Comparison of ENCODE assay signal across 9 mouse cellular contexts in the genomic region with DNA sequence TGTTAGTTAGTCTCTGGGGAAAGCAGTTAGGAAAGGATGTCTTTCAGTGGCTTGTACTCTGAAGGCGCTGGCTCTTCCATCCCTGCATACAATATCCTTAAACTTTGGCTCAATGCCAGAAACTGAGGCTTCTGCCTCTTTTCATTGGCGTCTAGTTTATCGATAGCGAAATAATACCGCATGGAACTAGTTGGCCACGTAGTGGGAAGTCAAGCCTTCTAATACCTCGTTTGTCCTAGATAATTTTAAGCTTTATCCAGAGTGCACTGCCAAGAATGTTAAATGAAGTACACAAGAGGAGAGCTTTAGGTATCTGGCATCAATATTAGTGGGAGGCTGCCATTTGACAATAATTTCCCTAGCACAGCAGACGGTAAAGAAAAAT. TPM values are rescaled to one million over a fixed set of nuclear protein-coding genes. Genes with fewer than 3 reads are reported as not detected.
A peak's percentile ranks its signal among the peaks of the same experiment; 100 is the strongest.
DNase-seq lines count a peak whose midpoint lies in the region; ATAC-seq and TF ChIP-seq lines count a peak whose summit lies in the region.
"Had no signal": no experiment of that assay in that cellular context is flagged by ENCODE, and none has a peak within 500 bp of the region (broad histone marks: within the 10 kb centered on the region; RNA-seq: fewer than 3 reads in every experiment).

No protein-coding gene starts in this region.

- H3K4me2 ChIP-seq in heart, embryonic 14.5 days (ENCODE audit: low read length) = peak overlapping the region; percentile 97
- H3K4me2 ChIP-seq in heart, embryonic 11.5 days = no peak overlapping the region; the same call in 1 of the 2 replicates
- H3K4me2 ChIP-seq in neural tube, embryonic 13.5 days = peak overlapping the region; percentile 88

- no peak overlapping the region for H3K27ac ChIP-seq in heart, embryonic 14.5 days (replicated peaks in 1 of 2; ENCODE audit: control insufficient read depth in 1 of 2, insufficient read depth in 1 of 2, low read depth in 2 of 2, low read length in 2 of 2)
- H3K27ac ChIP-seq in heart, embryonic 11.5 days (ENCODE audit: low read depth, low read length) = no peak overlapping the region
- H3K27ac ChIP-seq in cerebellum, adult 2 months (ENCODE audit: insufficient read depth, low read length) = peak overlapping the region; percentile 96; the same call in 1 of the 2 replicates
- H3K27ac ChIP-seq in neural tube, embryonic 13.5 days (replicated peaks) = peak overlapping the region; percentile 96

- no peak for TF ChIP-seq CTCF in cerebellum, adult 2 months (IDR thresholded peaks at IDR 0.05; ENCODE audit: borderline replicate concordance, insufficient read depth, low read depth, low read length)

- no peak for TF ChIP-seq POLR2A in cerebellum, adult 2 months (IDR thresholded peaks at IDR 0.05; ENCODE audit: borderline replicate concordance, insufficient read depth, low read length)

- no peaks in the 10 kb centered on the region for H3K36me3 ChIP-seq in heart, embryonic 14.5 days (ENCODE audit: control insufficient read depth, insufficient read depth, low read length)
- H3K36me3 ChIP-seq in heart, embryonic 11.5 days (ENCODE audit: control insufficient read depth, insufficient read depth, low read length) = no peaks in the 10 kb centered on the region
- no peaks in the 10 kb centered on the region for H3K36me3 ChIP-seq in neural tube, embryonic 13.5 days

- DNase-seq in cerebellum, adult 2 months = peak; percentile 58 to 70
- peak; percentile 42 to 56 for DNase-seq in frontal cortex, postnatal 36 days (ENCODE audit: low spot score in 2 of 2)
- DNase-seq in adrenal gland, adult (ENCODE audit: inconsistent age in 2 of 2, low spot score in 1 of 2) = no peak
- no peak for DNase-seq in kidney, postnatal 36 days

- WGBS in heart, embryonic 14.5 days = 25% methylated on average over 8 of the region's 8 CpGs
- WGBS in heart, embryonic 11.5 days (ENCODE audit: insufficient replicate concordance) = 27% methylated on average over 8 of the region's 8 CpGs
- 2% methylated on average over 8 of the region's 8 CpGs for WGBS in cerebellum, adult 2 months
- WGBS in neural tube, embryonic 13.5 days = 10% methylated on average over 8 of the region's 8 CpGs

- no peak overlapping the region for H3K4me3 ChIP-seq in heart, embryonic 14.5 days (ENCODE audit: control insufficient read depth in 1 of 2, insufficient read depth in 1 of 2, low read depth in 1 of 2, low read length in 2 of 2)
- no peak overlapping the region for H3K4me3 ChIP-seq in heart, embryonic 11.5 days (ENCODE audit: low read depth, low read length)
- H3K4me3 ChIP-seq in cerebellum, adult 2 months (replicated peaks; ENCODE audit: insufficient read depth, low read depth, low read length) = peak overlapping the region; percentile 79
- H3K4me3 ChIP-seq in neural tube, embryonic 13.5 days = peak overlapping the region; percentile 76

- no peak for ATAC-seq in heart, embryonic 14.5 days (ENCODE audit: insufficient number of reproducible peaks, insufficient read depth, low FRiP score, low read depth)
- ATAC-seq in heart, embryonic 11.5 days (replicated peaks; ENCODE audit: insufficient number of reproducible peaks, low FRiP score, low TSS enrichment) = no peak
- no peak for ATAC-seq in neural tube, embryonic 13.5 days (ENCODE audit: low read depth)
- ATAC-seq in granulocyte monocyte progenitor cell, adult 5-6 weeks (replicated peaks; ENCODE audit: poor library complexity, severe bottlenecking) = no peak

- peaks cover 34% of the 10 kb centered on the region for H3K27me3 ChIP-seq in heart, embryonic 14.5 days (ENCODE audit: control insufficient read depth, insufficient read depth, low read length)
- peaks cover 38% of the 10 kb centered on the region for H3K27me3 ChIP-seq in heart, embryonic 11.5 days (ENCODE audit: control insufficient read depth, insufficient read depth, low read length)
- H3K27me3 ChIP-seq in cerebellum, adult 2 months (ENCODE audit: control insufficient read depth, insufficient read depth, low read length) = no peaks in the 10 kb centered on the region
- H3K27me3 ChIP-seq in neural tube, embryonic 13.5 days = no peaks in the 10 kb centered on the region
- H3K27me3 ChIP-seq: CH12.LX had no signal

- peaks cover 0 to 5% of the 10 kb centered on the region in 2 experiments; a peak in 1 of 4 replicates for H3K4me1 ChIP-seq in heart, embryonic 14.5 days (ENCODE audit: control insufficient read depth in 2 of 2, insufficient read depth in 2 of 2, low read length in 2 of 2)
- H3K4me1 ChIP-seq in heart, embryonic 11.5 days (ENCODE audit: control insufficient read depth, insufficient read depth, low read length) = no peaks in the 10 kb centered on the region; the same call in 1 of the 2 replicates
- H3K4me1 ChIP-seq in cerebellum, adult 2 months (ENCODE audit: control insufficient read depth, insufficient read depth, low read length) = no peaks in the 10 kb centered on the region
- H3K4me1 ChIP-seq in neural tube, embryonic 13.5 days (replicated peaks) = peaks cover 31% of the 10 kb centered on the region

- H3K9ac ChIP-seq in heart, embryonic 14.5 days (ENCODE audit: low read length) = no peak overlapping the region
- no peak overlapping the region for H3K9ac ChIP-seq in heart, embryonic 11.5 days (ENCODE audit: low read depth, low read length)
- H3K9ac ChIP-seq in neural tube, embryonic 13.5 days = peak overlapping the region; percentile 82

- H3K9me3 ChIP-seq in heart, embryonic 14.5 days (ENCODE audit: control insufficient read depth, low read length) = no peaks in the 10 kb centered on the region
- H3K9me3 ChIP-seq in heart, embryonic 11.5 days (replicated peaks; ENCODE audit: control insufficient read depth, low read length) = no peaks in the 10 kb centered on the region
- no peaks in the 10 kb centered on the region for H3K9me3 ChIP-seq in neural tube, embryonic 13.5 days

RNA-seq across cellular contexts. Expression of a gene that starts 2.2 kb away (rescaled TPM):
- 1.5 and 2.4 TPM in 2 replicates for polyA plus RNA-seq in heart, embryonic 14.5 days (2014; fragmentation: Nextera tagmentation; extraction: Ambion mirVana)
- polyA plus RNA-seq in heart, embryonic 11.5 days (2014; fragmentation: Nextera tagmentation; extraction: Ambion mirVana) = 2.6 and 3.5 TPM in 2 replicates
- polyA plus RNA-seq in cerebellum, adult 2 months (2012; rRNA removed) = 83.3 and 92.0 TPM in 2 replicates
- 18.3 and 19.9 TPM in 2 replicates for polyA plus RNA-seq in neural tube, embryonic 13.5 days (2015; fragmentation: Nextera tagmentation; extraction: Ambion mirVana)
- not detected in 2 replicates for total RNA-seq in granulocyte monocyte progenitor cell, adult 5-6 weeks (2014; fragmentation: Nextera tagmentation)
- total RNA-seq in granulocyte monocyte progenitor cell, adult 5-6 weeks (2017) = not detected in 2 replicates
- total RNA-seq: CH12.LX had no signal

Comparison
In these comparisons a context has a peak if more than half of its experiments do, and no peak if none do; other contexts are left out.
1. H3K27ac ChIP-seq: peak in cerebellum, adult 2 months (single experiment) and neural tube, embryonic 13.5 days (single experiment); none in heart, embryonic 14.5 days (0 of 2) and heart, embryonic 11.5 days (single experiment).
2. H3K4me3 ChIP-seq: peak in cerebellum, adult 2 months (single experiment) and neural tube, embryonic 13.5 days (single experiment); none in heart, embryonic 14.5 days (0 of 2) and heart, embryonic 11.5 days (single experiment).
3. DNase-seq: peak in cerebellum, adult 2 months (2 of 2) and frontal cortex, postnatal 36 days (2 of 2); none in adrenal gland, adult (0 of 2) and kidney, postnatal 36 days (0 of 2).